Mouse (Mus musculus) left cerebral cortex, adult 2 months (tissue): ENCODE measurements around the gene Prdx6b. TPM values are rescaled to one million over a fixed set of nuclear protein-coding genes. Genes with fewer than 3 reads are reported as not detected.

Source experiments
- DNase-seq, 2 experiments: peaks; one replicate each; pipeline ENCODE4 v3.0.0; 2021 to 2022; ENCODE audit warnings: low spot score in 2 of 2, mixed read lengths in 1 of 2; ENCODE audit errors: extremely low spot score in 1 of 2
- H3K27ac ChIP-seq: fragments of 200-600 bp; 2 replicates; pipeline ENCODE4 v1.8.1; 2022
- H3K4me3 ChIP-seq: fragments of 200-600 bp; 2 replicates; pipeline ENCODE4 v1.8.1; 2022
- CTCF ChIP-seq: fragments of 200-600 bp; IDR thresholded peaks from 2 replicates; pipeline ENCODE4 v1.8.1; 2022; ENCODE audit warnings: antibody characterized with exemption, mild to moderate bottlenecking, moderate library complexity
- intact Hi-C: fragments of 180-260 bp; cut with DNase I; formaldehyde crosslinking; loops from one replicate; pipeline ENCODE4 v1.15.1; 2025
- total RNA-seq, 2 experiments: library from RNA; stranded (reverse); gene quantifications; 2 replicates each; pipeline ENCODE4 v1.2.3; 2021

Prdx6b gene
- total RNA-seq, 2 experiments from 2014 or later: not detected

GRCm38 (mm10) chr2:80300806-80301205 lies 8.5 kb downstream of the Prdx6b start:
- no peak overlapping the region for H3K27ac ChIP-seq
- intact Hi-C loops: no loop called here
- no peak for DNase-seq
- no peak overlapping the region for H3K4me3 ChIP-seq
- no peak for TF ChIP-seq CTCF

DNA sequence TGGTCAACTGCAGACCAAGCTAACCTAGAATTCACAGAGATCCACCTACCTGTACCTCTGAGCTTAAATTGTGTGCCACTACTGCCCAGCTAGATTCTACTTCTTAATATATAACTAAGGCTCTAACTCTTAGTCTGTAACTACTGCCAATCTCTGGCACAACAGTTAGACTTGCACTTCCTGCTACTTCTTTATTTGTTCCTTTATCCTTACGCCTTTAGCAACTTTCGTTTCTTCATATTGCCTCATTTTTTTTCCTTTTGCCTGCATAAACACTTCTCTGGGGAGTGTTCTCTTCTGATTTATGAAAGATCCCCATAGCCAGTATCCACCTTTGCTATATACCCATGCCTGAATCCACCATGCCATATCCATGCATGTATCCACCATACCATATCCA lies 11.7 kb downstream of the Prdx6b start:
- TF ChIP-seq CTCF: no peak
- Histone ChIP-seq H3K4me3 (no peak overlapping the region), H3K27ac (no peak overlapping the region)
- DNase-seq: no peak
- intact Hi-C loops: no loop called here

DNA sequence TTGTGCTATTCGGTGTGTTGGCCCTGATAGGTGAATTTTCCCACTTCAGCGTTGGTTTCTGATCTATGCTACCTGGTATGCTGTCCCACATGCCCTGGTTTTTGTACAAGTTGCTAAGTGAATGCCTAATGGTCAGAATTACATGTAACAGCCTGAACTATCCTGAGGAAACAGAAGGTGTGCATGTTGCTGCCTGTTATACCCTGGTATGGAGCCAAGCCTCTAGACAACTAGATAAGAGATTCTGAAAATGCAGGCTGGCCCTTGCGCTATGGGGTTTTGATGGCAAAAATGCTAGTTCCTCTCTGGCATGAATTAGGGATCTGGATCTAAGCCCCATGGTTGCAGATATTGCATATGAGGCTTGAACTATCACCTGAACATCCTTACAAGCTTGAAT lies 15.4 kb downstream of the Prdx6b start:
- Histone ChIP-seq H3K4me3 (no peak overlapping the region), H3K27ac (no peak overlapping the region)
- intact Hi-C loops: no loop called here
- no peak for DNase-seq
- TF ChIP-seq CTCF: no peak

- no peak overlapping the region for H3K4me3 ChIP-seq
- TF ChIP-seq CTCF: no peak
Measured at GRCm38 (mm10) chr2:80309775-80310174, 17.5 kb downstream of the Prdx6b start.

GRCm38 (mm10) chr2:80310772-80311171 lies 18.5 kb downstream of the Prdx6b start:
- Histone ChIP-seq H3K27ac (no peak overlapping the region), H3K4me3 (no peak overlapping the region)
- intact Hi-C loops: no loop called here
- TF ChIP-seq CTCF: no peak
- DNase-seq: no peak

More at GRCm38 (mm10) chr2:80309775-80310174, 17.5 kb downstream of the Prdx6b start:
- intact Hi-C loops: no loop called here
- DNase-seq: no peak
- H3K27ac ChIP-seq: no peak overlapping the region

- H3K4me3 ChIP-seq: no peak overlapping the region
- TF ChIP-seq CTCF: no peak
- intact Hi-C loops: no loop called here
- no peak for DNase-seq
- H3K27ac ChIP-seq: no peak overlapping the region
Measured at GRCm38 (mm10) chr2:80311350-80311749, 19.1 kb downstream of the Prdx6b start.

GRCm38 (mm10) chr2:80314201-80314600 lies 21.9 kb downstream of the Prdx6b start:
- no peak overlapping the region for H3K4me3 ChIP-seq
- TF ChIP-seq CTCF: no peak
- no peak for DNase-seq
- no peak overlapping the region for H3K27ac ChIP-seq
- intact Hi-C loops: no loop called here

GRCm38 (mm10) chr2:80314854-80315241 lies 22.6 kb downstream of the Prdx6b start:
- Histone ChIP-seq H3K4me3 (peak overlapping the region; percentile 86), H3K27ac (peak overlapping the region; percentile 98)
- no peak for DNase-seq
- TF ChIP-seq CTCF: no peak
- intact Hi-C loops: no loop called here

DNA sequence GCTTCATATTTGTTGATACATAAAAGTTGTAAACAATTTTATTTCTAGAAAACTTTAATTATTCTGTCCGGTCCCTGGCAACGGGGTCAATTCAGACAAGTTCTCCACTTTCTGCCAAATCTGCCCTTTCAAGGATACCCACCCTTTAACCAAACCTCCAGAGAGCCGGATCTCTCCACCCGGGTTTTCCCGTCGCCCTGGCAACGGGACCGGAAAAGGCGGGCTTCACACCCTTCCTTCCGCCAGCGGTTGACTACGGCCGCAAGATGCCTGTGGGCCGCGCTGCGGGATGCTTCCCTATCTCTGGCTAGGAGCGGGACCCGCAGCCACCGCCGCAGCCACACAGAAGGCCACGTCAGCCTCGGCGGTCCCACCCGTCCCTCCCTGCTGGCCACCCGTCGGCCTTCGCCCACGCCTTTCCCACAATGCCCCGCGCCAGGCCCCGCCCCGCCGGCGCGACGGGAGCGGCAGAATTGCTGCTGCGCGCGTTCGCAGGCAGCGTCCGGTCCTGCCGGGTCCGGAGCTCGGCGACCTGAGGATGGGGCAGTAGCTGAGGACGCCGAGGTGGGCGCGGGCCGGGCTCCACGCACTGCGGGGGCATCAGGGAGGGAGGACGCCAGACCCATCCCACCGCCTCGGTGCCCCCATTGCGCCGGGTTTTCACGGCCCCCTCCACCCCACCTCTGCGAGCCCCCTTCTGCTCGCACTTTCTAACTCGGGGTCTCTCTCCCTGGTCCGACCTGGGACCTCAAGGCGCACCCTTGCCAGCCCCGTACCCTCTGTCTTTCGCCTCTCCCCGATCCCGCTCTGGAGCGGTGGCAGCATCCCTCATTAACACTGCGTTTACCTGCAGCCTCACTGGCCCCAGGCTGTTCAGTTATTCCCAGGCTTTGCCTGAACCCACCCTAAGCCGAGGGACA lies 23.2 kb downstream of the Prdx6b start, which contains the start of gene Dnajc10:
TSS of gene Dnajc10 (plus strand) at position 225 of the 920 bp plus-strand sequence.
- intact Hi-C loops: no loop called here
- peak; percentile 90 to 93 for DNase-seq
- no peak for TF ChIP-seq CTCF
- Histone ChIP-seq H3K4me3 (peak within 1 kb of the TSS; percentile 86), H3K27ac (peak within 1 kb of the TSS; percentile 98)

DNA sequence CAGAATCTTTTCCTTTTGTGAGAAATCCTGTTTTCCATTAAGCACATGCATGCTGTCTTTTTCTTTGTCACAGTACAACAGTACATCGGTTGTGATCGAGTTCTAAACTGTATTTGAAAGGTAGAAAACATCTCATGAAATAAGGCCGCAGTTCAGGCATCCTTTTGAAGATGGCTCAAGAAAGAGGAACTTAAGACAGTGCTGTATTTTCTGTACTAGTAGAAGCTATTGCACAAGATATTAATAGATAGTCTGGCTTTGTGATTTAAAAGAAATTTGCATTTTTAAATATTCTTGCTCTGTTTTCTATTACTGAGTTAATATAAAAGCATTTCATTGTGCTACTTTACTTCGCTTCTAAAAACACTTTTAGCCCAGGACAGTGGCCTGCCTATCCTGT lies 30.6 kb downstream of the Prdx6b start:
- intact Hi-C loops: no loop called here
- no peak for TF ChIP-seq CTCF

GRCm38 (mm10) chr2:80325779-80326178 lies 33.5 kb downstream of the Prdx6b start:
- intact Hi-C loops: no loop called here
- TF ChIP-seq CTCF: no peak
- H3K4me3 ChIP-seq: no peak overlapping the region
- DNase-seq: no peak
- no peak overlapping the region for H3K27ac ChIP-seq

More for the DNA sequence above, 30.6 kb downstream of the Prdx6b start:
- DNase-seq: no peak
- H3K27ac ChIP-seq: no peak overlapping the region
- H3K4me3 ChIP-seq: no peak overlapping the region

DNA sequence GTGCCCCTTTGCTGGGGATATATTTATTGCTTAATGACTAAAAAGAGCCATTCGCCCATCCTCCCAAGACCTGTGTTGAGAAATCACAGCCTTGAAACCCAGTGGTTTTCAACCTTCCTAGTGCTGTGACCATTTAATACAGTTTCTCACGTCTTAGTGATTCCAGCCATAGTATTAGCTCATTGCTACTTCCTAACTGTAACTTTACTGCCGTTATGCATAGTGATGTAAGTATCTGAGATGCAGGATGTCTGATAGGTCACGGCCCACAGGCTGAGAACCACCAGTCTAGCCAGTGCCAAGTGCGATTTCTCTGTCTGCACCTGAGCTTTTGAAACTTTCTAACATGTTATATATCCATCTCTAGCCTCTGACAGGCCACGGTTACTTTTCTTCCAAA lies 35.0 kb downstream of the Prdx6b start:
- DNase-seq: no peak
- Histone ChIP-seq H3K27ac (no peak overlapping the region), H3K4me3 (no peak overlapping the region)
- no peak for TF ChIP-seq CTCF
- intact Hi-C loops: no loop called here
